Mouse (Mus musculus): Measurements from ENCODE around the gene Scarf1. TPM values are rescaled to one million over a fixed set of nuclear protein-coding genes. Genes with fewer than 3 reads are reported as not detected.

Scarf1 gene
- polyA plus RNA-seq, 1 experiment, result 3.4 TPM

- Histone ChIP-seq H3K27me3 (ENCODE audit: control insufficient read depth, insufficient read depth, low read length) (no peaks in the 10 kb centered on the region), H3K4me1 (ENCODE audit: control insufficient read depth, insufficient read depth, low read length) (peaks cover 41% of the 10 kb centered on the region), H3K4me3 (replicated peaks; ENCODE audit: insufficient read depth, low read depth, low read length) (no peak overlapping the region), H3K27ac (ENCODE audit: insufficient read depth, low read length) (no peak overlapping the region)
- DNase-seq, result no peak
- no peak for TF ChIP-seq POLR2A (IDR thresholded peaks at IDR 0.05; ENCODE audit: borderline replicate concordance, insufficient read depth, low read length)
- TF ChIP-seq CTCF (IDR thresholded peaks at IDR 0.05; ENCODE audit: borderline replicate concordance, insufficient read depth, low read depth, low read length), result no peak
- 73% methylated on average over 9 of the region's 9 CpGs for WGBS
These were observed 62.3 kb downstream of the Scarf1 start for GRCm38 (mm10) chr11:75575560-75576123.

Other genes with a start within 250 kb of the Scarf1 start
- 59.3 and 64.2 TPM in 2 replicates for gene Rpa1, start 165.2 kb upstream of the Scarf1 start, polyA plus RNA-seq (2012; rRNA removed)
- 9.1 and 9.2 TPM in 2 replicates for gene Smyd4, start 165.1 kb upstream of the Scarf1 start, polyA plus RNA-seq (2012; rRNA removed)
- gene Serpinf1, start 90.8 kb upstream of the Scarf1 start, polyA plus RNA-seq (2012; rRNA removed), result 27.5 and 32.9 TPM in 2 replicates
- gene Serpinf2, start 73.9 kb upstream of the Scarf1 start, polyA plus RNA-seq (2012; rRNA removed), result 0.13 and 0.15 TPM in 2 replicates
- gene Wdr81, start 58.8 kb upstream of the Scarf1 start, polyA plus RNA-seq (2012; rRNA removed), result 15.1 and 15.3 TPM in 2 replicates
- gene Tlcd2, start 51.8 kb upstream of the Scarf1 start, polyA plus RNA-seq (2012; rRNA removed), result 0.56 and 0.70 TPM in 2 replicates
- gene Prpf8, start 26.7 kb upstream of the Scarf1 start, polyA plus RNA-seq (2012; rRNA removed), result 110 and 123 TPM in 2 replicates
- gene Rilp, start 3.4 kb upstream of the Scarf1 start, polyA plus RNA-seq (2012; rRNA removed), result 5.4 and 5.7 TPM in 2 replicates
- gene Slc43a2, start 18.2 kb downstream of the Scarf1 start, polyA plus RNA-seq (2012; rRNA removed), result 57.4 and 67.1 TPM in 2 replicates
- gene Pitpna, start 74.6 kb downstream of the Scarf1 start, polyA plus RNA-seq (2012; rRNA removed), result 295 and 319 TPM in 2 replicates
- gene Inpp5k, start 117.4 kb downstream of the Scarf1 start, polyA plus RNA-seq (2012; rRNA removed), result 81.3 and 87.4 TPM in 2 replicates
- gene Myo1c, start 137.0 kb downstream of the Scarf1 start, polyA plus RNA-seq (2012; rRNA removed), result 26.9 and 28.5 TPM in 2 replicates
- 80.6 and 83.1 TPM in 2 replicates for gene Crk, start 165.7 kb downstream of the Scarf1 start, polyA plus RNA-seq (2012; rRNA removed)
- gene Ywhae, start 219.3 kb downstream of the Scarf1 start, polyA plus RNA-seq (2012; rRNA removed), result 870 and 906 TPM in 2 replicates

All from cerebellum, adult 2 months (tissue).